Mouse (Mus musculus) lung, embryonic 16.5 days (tissue): ENCODE results near the gene Ncdn. TPM values are rescaled to one million over a fixed set of nuclear protein-coding genes. Genes with fewer than 3 reads are reported as not detected.
A peak's percentile ranks its signal among the peaks of the same experiment; 100 is the strongest.

Source experiments
- ATAC-seq: fragments of 200-750 bp; cut with Nextera tagmentation; 2 replicates; pipeline ENCODE4 v1.8.0; 2017; ENCODE audit warnings: low read depth, mild to moderate bottlenecking, moderate library complexity
- H3K27ac ChIP-seq: fragments of 300-500 bp; sonication (generic); 2 replicates; pipeline ENCODE4 v1.5.1; 2014; ENCODE audit warnings: mild to moderate bottlenecking, control low read depth, low read length
- H3K27me3 ChIP-seq: fragments of 300-500 bp; sonication (generic); 2 replicates; pipeline ENCODE4 v1.6.1; 2014; ENCODE audit warnings: low read depth, low read length, mixed read lengths; ENCODE audit not compliant: control insufficient read depth, insufficient read depth
- H3K36me3 ChIP-seq: fragments of 300-500 bp; sonication (generic); 2 replicates; pipeline ENCODE4 v1.6.1; 2014; ENCODE audit warnings: low read length; ENCODE audit not compliant: control insufficient read depth, insufficient read depth
- H3K4me1 ChIP-seq: fragments of 300-500 bp; sonication (generic); replicated peaks from 2 replicates; pipeline ENCODE4 v1.6.1; 2014; ENCODE audit warnings: low read length, mixed read lengths; ENCODE audit not compliant: control insufficient read depth, insufficient read depth
- H3K4me2 ChIP-seq: fragments of 300-500 bp; sonication (generic); 2 replicates; pipeline ENCODE4 v1.6.1; 2014; ENCODE audit warnings: low read depth, low read length, control low read depth
- H3K4me3 ChIP-seq: fragments of 300-500 bp; sonication (generic); 2 replicates; pipeline ENCODE4 v1.5.1; 2014; ENCODE audit warnings: mild to moderate bottlenecking, low read length, control low read depth
- H3K9ac ChIP-seq: fragments of 300-500 bp; sonication (generic); 2 replicates; pipeline ENCODE4 v1.6.1; 2014; ENCODE audit warnings: low read length, control low read depth
- H3K9me3 ChIP-seq: fragments of 300-500 bp; sonication (generic); 2 replicates; pipeline ENCODE4 v1.6.1; 2016; ENCODE audit warnings: low read length; ENCODE audit not compliant: control insufficient read depth
- WGBS: fragments of 180-500 bp; shearing (Covaris S2); extraction: QIAGEN DNeasy Blood & Tissue Kit; methylation state at CpG from one replicate; pipeline ENCODE4 v1.1.7; 2014; 5-methylcytosine and 5-hydroxymethylcytosine counted together
- polyA plus RNA-seq: library from polyadenylated mRNA; unstranded; fragments of >200 nt; fragmentation: Nextera tagmentation; extraction: Ambion mirVana; gene quantifications from 2 replicates; pipeline ENCODE4 v1.2.1, GENCODE M21; 2015

The Ncdn gene
- polyA plus RNA-seq, 1 experiment from 2014 or later, result 26.7 TPM

- peak; percentile 39; the same call in 1 of the 2 replicates for ATAC-seq
- H3K36me3 ChIP-seq, result no peaks in the 10 kb centered on the region
- H3K4me3 ChIP-seq, result peak overlapping the region; percentile 41
- H3K27me3 ChIP-seq, result peaks cover 82% of the 10 kb centered on the region
- 1% methylated on average over 55 of the region's 62 CpGs for WGBS
- H3K9me3 ChIP-seq, result no peaks in the 10 kb centered on the region
- H3K4me1 ChIP-seq, result peaks cover 13% of the 10 kb centered on the region; the same call in 1 of the 2 replicates
- peak overlapping the region; percentile 35; the same call in 1 of the 2 replicates for H3K9ac ChIP-seq
- peak overlapping the region; percentile 56 for H3K4me2 ChIP-seq
- no peak overlapping the region for H3K27ac ChIP-seq
These were observed 17.7 kb downstream of the Ncdn start for GRCm38 (mm10) chr4:126735382-126736000.

DNA sequence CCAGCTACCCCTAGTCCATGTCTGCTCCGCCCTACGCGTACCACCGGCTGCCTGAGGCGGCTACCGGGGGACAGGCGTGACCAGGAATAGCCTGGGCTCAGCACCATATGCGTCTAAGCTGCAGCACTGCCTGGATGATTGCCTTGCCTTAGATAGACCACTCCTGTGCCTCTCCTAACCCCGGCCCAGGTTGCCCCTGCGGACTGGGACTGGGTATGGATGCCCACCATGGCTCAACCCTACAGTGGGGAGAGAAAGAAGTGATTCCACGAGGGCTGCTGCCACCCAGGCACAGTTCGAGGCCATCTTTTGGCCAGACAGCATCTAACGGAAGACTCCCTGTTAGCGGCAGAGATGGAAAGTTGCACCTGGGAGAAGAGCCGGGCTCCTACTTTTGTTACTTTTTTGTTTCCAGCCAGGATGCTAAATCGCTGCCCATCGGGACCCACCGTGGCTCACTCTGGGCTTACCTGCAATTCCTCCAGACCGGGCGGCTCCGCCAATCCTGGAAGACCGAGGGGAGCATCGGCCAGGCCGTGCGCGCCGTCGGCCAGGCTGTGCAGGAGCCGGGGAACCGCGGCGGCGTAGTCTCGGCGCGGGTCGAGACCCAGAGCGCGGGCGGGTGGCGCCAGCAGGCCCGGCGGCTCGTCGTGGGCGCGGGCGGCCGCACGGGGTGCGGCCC, 18.4 kb downstream of the Ncdn start:
- no peaks in the 10 kb centered on the region for H3K36me3 ChIP-seq
- H3K27ac ChIP-seq, result no peak overlapping the region
- peak overlapping the region; percentile 56 for H3K4me2 ChIP-seq
- H3K4me1 ChIP-seq, result peaks cover 13% of the 10 kb centered on the region; the same call in 1 of the 2 replicates
- peak overlapping the region; percentile 35; the same call in 1 of the 2 replicates for H3K9ac ChIP-seq
- ATAC-seq, result no peak
- peaks cover 88% of the 10 kb centered on the region for H3K27me3 ChIP-seq
- H3K4me3 ChIP-seq, result peak overlapping the region; percentile 41
- WGBS, result 4% methylated on average over 51 of the region's 51 CpGs
- no peaks in the 10 kb centered on the region for H3K9me3 ChIP-seq

GRCm38 (mm10) chr4:126734001-126734603, 19.1 kb downstream of the Ncdn start:
- peaks cover 90% of the 10 kb centered on the region for H3K27me3 ChIP-seq
- no peaks in the 10 kb centered on the region for H3K9me3 ChIP-seq
- ATAC-seq, result no peak
- WGBS, result 3% methylated on average over 16 of the region's 16 CpGs
- H3K4me1 ChIP-seq, result peaks cover 13% of the 10 kb centered on the region; the same call in 1 of the 2 replicates
- no peak overlapping the region for H3K27ac ChIP-seq
- no peak overlapping the region for H3K9ac ChIP-seq
- no peak overlapping the region for H3K4me3 ChIP-seq
- no peaks in the 10 kb centered on the region for H3K36me3 ChIP-seq
- H3K4me2 ChIP-seq, result no peak overlapping the region

DNA sequence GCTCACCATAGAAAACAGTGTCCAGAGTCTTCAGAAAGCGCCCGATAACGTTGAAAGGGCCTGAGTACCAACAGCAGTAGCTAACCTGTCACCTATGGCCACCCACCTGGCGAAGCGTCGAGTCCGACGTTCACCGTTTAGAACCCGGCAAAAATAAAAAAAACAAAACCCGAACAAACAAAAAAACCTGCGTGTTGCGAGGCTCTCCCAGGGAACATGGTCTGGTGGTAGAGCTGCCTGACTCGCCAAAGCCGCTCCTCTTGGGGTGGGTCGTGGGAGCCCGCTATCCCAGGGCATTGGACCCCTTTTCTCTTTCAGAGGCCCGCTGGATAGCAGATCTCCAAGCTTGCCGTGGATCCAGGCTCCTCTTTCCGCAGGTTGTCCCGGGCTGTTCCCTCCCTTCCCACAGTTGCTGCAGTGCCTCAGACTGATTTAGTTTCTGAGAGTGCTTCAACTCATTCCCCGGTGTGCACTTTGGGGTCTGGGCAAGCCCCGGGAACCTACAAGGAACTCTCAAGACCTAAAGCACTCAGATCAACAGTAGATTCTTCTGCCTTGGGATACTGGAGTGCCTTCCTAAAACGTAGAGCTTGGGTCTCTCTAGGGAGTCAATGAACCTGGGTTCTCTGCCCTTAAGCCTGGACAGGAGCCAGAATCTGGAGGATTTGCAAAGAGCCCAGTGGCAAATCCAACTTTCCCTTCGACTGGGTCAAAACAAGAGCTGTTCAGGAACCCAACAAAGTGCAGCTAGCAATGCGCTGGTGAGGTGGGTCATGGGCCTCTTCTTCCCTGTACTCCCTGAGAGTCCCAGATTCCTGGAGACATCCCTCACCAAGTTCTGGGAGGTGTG, 20.5 kb downstream of the Ncdn start:
- Histone ChIP-seq H3K9ac (no peak overlapping the region), H3K27ac (no peak overlapping the region), H3K36me3 (no peaks in the 10 kb centered on the region), H3K4me3 (peak overlapping the region; percentile 6; the same call in 1 of the 2 replicates), H3K27me3 (peaks cover 79% of the 10 kb centered on the region), H3K9me3 (no peaks in the 10 kb centered on the region), H3K4me2 (peak overlapping the region; percentile 27; the same call in 1 of the 2 replicates), H3K4me1 (peaks cover 13% of the 10 kb centered on the region; the same call in 1 of the 2 replicates)
- no peak for ATAC-seq
- 6% methylated on average over 26 of the region's 26 CpGs for WGBS

- no peak overlapping the region for H3K27ac ChIP-seq
- ATAC-seq, result no peak
- no peaks in the 10 kb centered on the region for H3K9me3 ChIP-seq
- H3K4me1 ChIP-seq, result peaks cover 13% of the 10 kb centered on the region; the same call in 1 of the 2 replicates
- H3K27me3 ChIP-seq, result peaks cover 73% of the 10 kb centered on the region
- WGBS, result 2% methylated on average over 18 of the region's 18 CpGs
- peak overlapping the region; percentile 6; the same call in 1 of the 2 replicates for H3K4me3 ChIP-seq
- no peaks in the 10 kb centered on the region for H3K36me3 ChIP-seq
- peak overlapping the region; percentile 27; the same call in 1 of the 2 replicates for H3K4me2 ChIP-seq
- no peak overlapping the region for H3K9ac ChIP-seq
These were observed 21.1 kb downstream of the Ncdn start for GRCm38 (mm10) chr4:126732111-126732510.

- Histone ChIP-seq H3K27ac (no peak overlapping the region), H3K36me3 (peaks cover 41% of the 10 kb centered on the region), H3K4me2 (no peak overlapping the region), H3K4me3 (no peak overlapping the region), H3K4me1 (no peaks in the 10 kb centered on the region), H3K27me3 (no peaks in the 10 kb centered on the region), H3K9me3 (no peaks in the 10 kb centered on the region), H3K9ac (no peak overlapping the region)
- WGBS, result 87% methylated on average over 5 of the region's 5 CpGs
- no peak for ATAC-seq
These were observed 45.8 kb downstream of the Ncdn start for GRCm38 (mm10) chr4:126707439-126707826.

DNA sequence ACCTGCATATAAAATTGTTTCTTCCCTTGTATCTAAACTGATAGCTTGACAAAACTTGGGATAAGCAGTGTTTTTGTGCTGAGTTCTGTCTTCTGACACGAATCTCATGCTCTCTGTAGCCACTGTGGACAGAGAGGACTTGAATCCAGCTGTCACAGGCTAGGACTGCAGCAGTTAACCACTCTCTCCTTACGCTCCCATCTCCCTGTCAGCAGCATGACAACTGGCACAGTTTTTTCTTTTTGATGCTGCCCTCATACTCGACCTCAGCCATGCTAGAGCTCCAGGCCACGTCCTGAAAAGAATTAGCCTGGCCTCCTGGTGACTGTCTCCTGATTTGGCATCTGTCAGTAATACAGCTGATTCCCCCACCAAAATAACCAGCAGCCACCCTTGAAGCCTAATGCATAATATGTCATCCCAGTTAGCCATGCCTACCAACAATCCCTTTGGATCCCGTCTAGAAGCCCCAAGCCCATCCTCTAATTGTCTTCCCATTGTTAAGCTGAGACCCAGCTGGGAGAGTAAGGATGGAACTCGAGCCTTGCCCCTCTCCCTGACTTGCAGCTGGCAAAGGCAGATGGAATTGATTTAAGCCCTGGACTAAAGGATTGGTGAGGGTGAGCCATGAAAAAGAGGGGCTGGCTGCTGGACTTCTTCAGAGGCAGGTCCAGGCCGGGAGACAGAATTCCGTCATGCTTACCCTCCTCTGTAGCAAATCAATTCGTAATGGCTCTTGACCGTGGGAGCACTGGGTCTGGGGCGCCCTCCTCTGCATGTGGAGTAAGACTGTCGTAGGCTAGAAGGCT, 46.4 kb downstream of the Ncdn start:
- Histone ChIP-seq H3K27ac (no peak overlapping the region), H3K9me3 (no peaks in the 10 kb centered on the region), H3K4me1 (no peaks in the 10 kb centered on the region), H3K4me3 (no peak overlapping the region), H3K9ac (no peak overlapping the region), H3K27me3 (no peaks in the 10 kb centered on the region), H3K4me2 (no peak overlapping the region), H3K36me3 (peaks cover 38% of the 10 kb centered on the region)
- WGBS, result 83% methylated on average over 12 of the region's 12 CpGs
- no peak for ATAC-seq

- Histone ChIP-seq H3K9ac (no peak overlapping the region), H3K27me3 (no peaks in the 10 kb centered on the region), H3K4me3 (no peak overlapping the region), H3K4me1 (no peaks in the 10 kb centered on the region), H3K4me2 (no peak overlapping the region), H3K36me3 (peaks cover 3% of the 10 kb centered on the region), H3K9me3 (no peaks in the 10 kb centered on the region), H3K27ac (no peak overlapping the region)
- no peak for ATAC-seq
- whole genome bisulfite sequencing, result 92% methylated on average over 4 of the region's 4 CpGs
These were observed 56.3 kb downstream of the Ncdn start for GRCm38 (mm10) chr4:126696908-126697307.
